In the genomic region with DNA sequence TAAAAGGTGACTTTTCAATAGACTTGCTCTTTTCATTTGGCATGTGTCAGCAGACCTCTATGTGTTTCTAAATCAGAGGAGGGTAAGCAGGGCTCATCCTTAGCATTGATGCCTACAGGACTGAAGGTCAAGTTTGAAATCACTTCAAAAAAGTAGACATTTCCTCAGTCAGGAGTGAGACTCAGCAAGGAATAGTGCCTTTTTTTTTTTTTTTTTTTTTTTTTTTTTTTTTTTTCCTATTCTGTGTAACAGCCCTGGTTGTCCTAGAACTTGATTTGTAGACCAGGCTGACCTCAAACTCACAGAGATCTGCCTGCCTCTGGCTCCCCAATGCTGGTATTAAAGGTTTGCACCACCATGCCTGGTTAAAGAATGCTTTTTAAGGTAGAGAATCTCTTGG, we compare ENCODE assay signal across 31 mouse cellular contexts.
"Had no signal": no experiment of that assay in that cellular context is flagged by ENCODE, and none has a peak within 500 bp of the region (broad histone marks: within the 10 kb centered on the region; RNA-seq: fewer than 3 reads in every experiment).

No protein-coding gene starts in this region.

- DNase-seq: left cerebral cortex, postnatal 4 days; liver; liver, embryonic 13.5 days; liver, postnatal 0 days; lung, adult 18-20 months; lung, adult 2 months; lung, embryonic 14.5 days; lung, postnatal 10 days; lung, postnatal 14 days; lung, postnatal 36 days; lung, postnatal 4 days; midbrain, embryonic 14.5 days had no signal

- H3K4me2 ChIP-seq: limb, embryonic 12.5 days; limb, embryonic 13.5 days; limb, embryonic 15.5 days; liver, embryonic 12.5 days; liver, embryonic 13.5 days; liver, embryonic 15.5 days; lung, embryonic 14.5 days; lung, embryonic 15.5 days; midbrain, embryonic 11.5 days; midbrain, embryonic 12.5 days; midbrain, embryonic 13.5 days; midbrain, embryonic 15.5 days; neural tube, embryonic 12.5 days had no signal

- ATAC-seq: liver, embryonic 12.5 days; liver, postnatal 0 days; lung, postnatal 0 days; midbrain, embryonic 13.5 days; midbrain, embryonic 15.5 days; midbrain, embryonic 16.5 days had no signal

- H3K4me3 ChIP-seq: limb, embryonic 10.5 days; limb, embryonic 12.5 days; limb, embryonic 13.5 days; limb, embryonic 15.5 days; liver, embryonic 12.5 days; liver, embryonic 13.5 days; liver, embryonic 15.5 days; lung, embryonic 15.5 days; megakaryocyte, embryonic 14.5 days; midbrain, embryonic 10.5 days; midbrain, embryonic 12.5 days; midbrain, embryonic 13.5 days; midbrain, embryonic 15.5 days; myocyte; neural tube, embryonic 12.5 days had no signal

- H3K27me3 ChIP-seq: limb, embryonic 12.5 days; limb, embryonic 13.5 days; limb, embryonic 15.5 days; liver, embryonic 12.5 days; liver, embryonic 13.5 days; liver, embryonic 15.5 days; lung, embryonic 15.5 days; megakaryocyte, embryonic 14.5 days; midbrain, embryonic 15.5 days had no signal

- H3K9ac ChIP-seq: limb, embryonic 12.5 days; limb, embryonic 13.5 days; limb, embryonic 15.5 days; liver, embryonic 12.5 days; liver, embryonic 13.5 days; liver, embryonic 14.5 days; liver, embryonic 15.5 days; liver, postnatal 0 days; lung, embryonic 14.5 days; lung, embryonic 15.5 days; midbrain, embryonic 12.5 days; midbrain, embryonic 13.5 days; midbrain, embryonic 15.5 days; neural tube, embryonic 12.5 days had no signal

- H3K9me3 ChIP-seq: limb, embryonic 10.5 days; limb, embryonic 12.5 days; limb, embryonic 13.5 days; limb, embryonic 15.5 days; liver, embryonic 12.5 days; liver, embryonic 13.5 days; liver, embryonic 15.5 days; lung, embryonic 15.5 days; megakaryocyte, embryonic 14.5 days; midbrain, embryonic 10.5 days; midbrain, embryonic 12.5 days; midbrain, embryonic 13.5 days; midbrain, embryonic 15.5 days; neural tube, embryonic 12.5 days had no signal

- H3K4me1 ChIP-seq: limb, embryonic 10.5 days; limb, embryonic 12.5 days; limb, embryonic 13.5 days; limb, embryonic 15.5 days; liver, embryonic 12.5 days; liver, embryonic 13.5 days; liver, embryonic 15.5 days; lung, embryonic 15.5 days; megakaryocyte, embryonic 14.5 days; midbrain, embryonic 13.5 days; midbrain, embryonic 15.5 days; neural tube, embryonic 12.5 days had no signal

- H3K27ac ChIP-seq: limb, embryonic 10.5 days; limb, embryonic 12.5 days; limb, embryonic 13.5 days; limb, embryonic 15.5 days; liver, embryonic 12.5 days; liver, embryonic 13.5 days; liver, embryonic 14.5 days; liver, embryonic 15.5 days; lung, embryonic 15.5 days; macrophage; midbrain, embryonic 10.5 days; midbrain, embryonic 12.5 days; midbrain, embryonic 13.5 days; midbrain, embryonic 15.5 days; neural tube, embryonic 12.5 days had no signal
